Mouse (Mus musculus): ENCODE data around the gene Gls. TPM values are rescaled to one million over a fixed set of nuclear protein-coding genes. Genes with fewer than 3 reads are reported as not detected.

Gls gene
- polyA plus RNA-seq, 1 experiment from 2014 or later = 14.7 TPM

DNA sequence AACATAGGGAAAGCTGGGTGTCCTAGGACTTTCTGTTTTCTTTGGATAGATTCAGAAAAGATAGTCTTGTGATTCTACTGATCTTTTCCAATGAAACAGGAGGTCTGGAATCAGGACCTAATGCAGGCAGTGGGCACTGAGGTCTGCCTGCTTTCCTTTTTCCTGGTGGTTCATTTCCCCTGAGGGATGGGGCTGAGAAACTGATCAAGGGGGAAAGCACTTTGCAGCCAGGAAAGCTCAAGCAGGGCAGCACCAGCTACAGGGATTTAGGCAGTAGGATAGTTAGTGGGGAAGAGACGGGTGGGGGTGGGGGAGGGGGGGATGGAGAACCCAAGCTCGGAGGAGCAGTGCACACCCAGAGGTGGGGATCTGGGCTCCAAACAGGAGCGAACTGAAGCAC, 80.1 kb downstream of the Gls start:
- no peak overlapping the region for H3K4me2 ChIP-seq
- no peaks in the 10 kb centered on the region for H3K9me3 ChIP-seq
- ATAC-seq (ENCODE audit: extremely low read depth, insufficient number of reproducible peaks, low FRiP score, low TSS enrichment) = no peak
- peaks cover 39% of the 10 kb centered on the region for H3K4me1 ChIP-seq
- H3K27me3 ChIP-seq (replicated peaks) = no peaks in the 10 kb centered on the region
- no peak overlapping the region for H3K4me3 ChIP-seq
- H3K27ac ChIP-seq (replicated peaks) = peak overlapping the region; percentile 73
- H3K36me3 ChIP-seq = peaks cover 74% of the 10 kb centered on the region
- 44% methylated on average over 3 of the region's 3 CpGs for WGBS
- H3K9ac ChIP-seq = no peak overlapping the region

DNA sequence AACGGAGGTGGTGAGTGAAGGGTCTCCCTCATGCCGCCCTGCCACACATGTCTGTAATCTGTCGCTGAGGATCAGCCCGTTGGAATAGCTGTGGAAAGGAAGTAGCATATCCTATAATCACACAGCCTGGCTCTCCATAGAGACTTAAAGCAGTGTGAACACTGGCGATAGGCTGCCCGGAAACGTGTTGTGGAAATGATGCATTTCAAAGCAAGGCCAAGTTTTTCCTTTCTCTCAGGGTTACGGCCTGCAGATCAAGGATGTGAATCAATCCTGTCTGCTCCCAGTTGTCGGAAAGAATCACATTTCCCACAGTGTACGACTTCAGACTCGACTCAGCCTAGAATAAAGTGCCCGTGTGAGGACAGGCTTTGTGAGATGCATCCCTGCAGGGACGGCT, 80.7 kb downstream of the Gls start:
- Histone ChIP-seq H3K36me3 (peaks cover 72% of the 10 kb centered on the region), H3K4me2 (no peak overlapping the region), H3K27ac (replicated peaks) (peak overlapping the region; percentile 80), H3K9me3 (no peaks in the 10 kb centered on the region), H3K9ac (no peak overlapping the region), H3K27me3 (replicated peaks) (no peaks in the 10 kb centered on the region), H3K4me1 (peaks cover 44% of the 10 kb centered on the region), H3K4me3 (no peak overlapping the region)
- WGBS = 51% methylated on average over 13 of the region's 13 CpGs
- ATAC-seq (ENCODE audit: extremely low read depth, insufficient number of reproducible peaks, low FRiP score, low TSS enrichment) = peak; percentile 25; the same call in 1 of the 2 replicates

DNA sequence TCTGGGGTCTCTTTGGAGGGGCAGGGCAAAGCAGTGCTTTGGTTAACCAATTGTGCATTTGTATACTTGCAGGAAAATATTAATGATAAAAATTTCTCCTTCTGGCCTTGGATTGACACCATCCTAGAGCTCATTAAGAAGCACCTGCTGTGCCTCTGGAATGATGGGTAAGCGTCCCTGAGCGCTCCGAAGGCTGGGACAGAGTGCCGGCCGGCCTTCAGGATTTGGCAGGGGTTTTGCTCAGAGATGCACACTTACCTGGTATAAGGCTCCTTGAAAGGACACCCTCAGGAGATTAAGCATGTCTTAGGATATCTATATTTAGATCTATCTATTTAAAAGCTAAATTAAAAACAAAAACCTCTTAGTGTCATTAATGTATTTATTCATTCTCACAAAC, 81.9 kb downstream of the Gls start:
- Histone ChIP-seq H3K9me3 (no peaks in the 10 kb centered on the region), H3K27me3 (replicated peaks) (no peaks in the 10 kb centered on the region), H3K4me3 (no peak overlapping the region), H3K36me3 (peaks cover 60% of the 10 kb centered on the region), H3K27ac (replicated peaks) (peak overlapping the region; percentile 80), H3K4me1 (peaks cover 46% of the 10 kb centered on the region), H3K4me2 (no peak overlapping the region), H3K9ac (peak overlapping the region; percentile 52; the same call in 1 of the 2 replicates)
- 90% methylated on average over 5 of the region's 5 CpGs for WGBS
- ATAC-seq (ENCODE audit: extremely low read depth, insufficient number of reproducible peaks, low FRiP score, low TSS enrichment) = no peak

GRCm38 (mm10) chr1:52150676-52151075, 82.4 kb downstream of the Gls start:
- H3K36me3 ChIP-seq = peaks cover 55% of the 10 kb centered on the region
- 20% methylated on average over 11 of the region's 11 CpGs for WGBS
- no peak for ATAC-seq (ENCODE audit: extremely low read depth, insufficient number of reproducible peaks, low FRiP score, low TSS enrichment)
- H3K9me3 ChIP-seq = no peaks in the 10 kb centered on the region
- no peaks in the 10 kb centered on the region for H3K27me3 ChIP-seq (replicated peaks)
- no peak overlapping the region for H3K4me2 ChIP-seq
- no peak overlapping the region for H3K4me3 ChIP-seq
- H3K27ac ChIP-seq (replicated peaks) = peak overlapping the region; percentile 80
- H3K9ac ChIP-seq = peak overlapping the region; percentile 52; the same call in 1 of the 2 replicates
- peaks cover 46% of the 10 kb centered on the region for H3K4me1 ChIP-seq

GRCm38 (mm10) chr1:52149934-52150346, 83.1 kb downstream of the Gls start:
- Histone ChIP-seq H3K27me3 (replicated peaks) (no peaks in the 10 kb centered on the region), H3K27ac (replicated peaks) (peak overlapping the region; percentile 80), H3K9ac (no peak overlapping the region), H3K36me3 (peaks cover 53% of the 10 kb centered on the region), H3K4me2 (peak overlapping the region; percentile 13; the same call in 1 of the 2 replicates), H3K4me3 (no peak overlapping the region), H3K9me3 (no peaks in the 10 kb centered on the region), H3K4me1 (peaks cover 46% of the 10 kb centered on the region)
- WGBS = 40% methylated on average over 9 of the region's 9 CpGs
- ATAC-seq (ENCODE audit: extremely low read depth, insufficient number of reproducible peaks, low FRiP score, low TSS enrichment) = no peak

- Histone ChIP-seq H3K9ac (no peak overlapping the region), H3K9me3 (no peaks in the 10 kb centered on the region), H3K36me3 (peaks cover 52% of the 10 kb centered on the region), H3K27me3 (replicated peaks) (no peaks in the 10 kb centered on the region), H3K27ac (replicated peaks) (peak overlapping the region; percentile 80; the same call in 1 of the 2 replicates), H3K4me3 (no peak overlapping the region), H3K4me2 (no peak overlapping the region), H3K4me1 (peaks cover 46% of the 10 kb centered on the region)
- WGBS = 55% methylated on average over 7 of the region's 7 CpGs
- ATAC-seq (ENCODE audit: extremely low read depth, insufficient number of reproducible peaks, low FRiP score, low TSS enrichment) = no peak
Measured at GRCm38 (mm10) chr1:52148696-52149095, 84.3 kb downstream of the Gls start.

- 40% methylated on average over 7 of the region's 7 CpGs for WGBS
- peaks cover 54% of the 10 kb centered on the region for H3K36me3 ChIP-seq
- H3K4me1 ChIP-seq = peaks cover 50% of the 10 kb centered on the region
- no peak overlapping the region for H3K27ac ChIP-seq (replicated peaks)
- no peaks in the 10 kb centered on the region for H3K27me3 ChIP-seq (replicated peaks)
- H3K9ac ChIP-seq = no peak overlapping the region
- H3K4me2 ChIP-seq = no peak overlapping the region
- H3K9me3 ChIP-seq = no peaks in the 10 kb centered on the region
- no peak for ATAC-seq (ENCODE audit: extremely low read depth, insufficient number of reproducible peaks, low FRiP score, low TSS enrichment)
- H3K4me3 ChIP-seq = no peak overlapping the region
Measured at GRCm38 (mm10) chr1:52148178-52148577, 84.9 kb downstream of the Gls start.

- Histone ChIP-seq H3K36me3 (peaks cover 54% of the 10 kb centered on the region), H3K27me3 (replicated peaks) (no peaks in the 10 kb centered on the region), H3K9me3 (no peaks in the 10 kb centered on the region), H3K4me2 (no peak overlapping the region), H3K4me3 (no peak overlapping the region), H3K4me1 (peaks cover 54% of the 10 kb centered on the region), H3K27ac (replicated peaks) (no peak overlapping the region), H3K9ac (no peak overlapping the region)
- WGBS = 84% methylated on average over 2 of the region's 2 CpGs
- ATAC-seq (ENCODE audit: extremely low read depth, insufficient number of reproducible peaks, low FRiP score, low TSS enrichment) = no peak
Measured at GRCm38 (mm10) chr1:52147431-52147830, 85.6 kb downstream of the Gls start.

GRCm38 (mm10) chr1:52146214-52146970, 86.6 kb downstream of the Gls start:
- no peak overlapping the region for H3K4me3 ChIP-seq
- H3K27ac ChIP-seq (replicated peaks) = no peak overlapping the region; the same call in 1 of the 2 replicates
- H3K36me3 ChIP-seq = peaks cover 43% of the 10 kb centered on the region
- 51% methylated on average over 12 of the region's 12 CpGs for WGBS
- no peak overlapping the region for H3K9ac ChIP-seq
- peaks cover 57% of the 10 kb centered on the region for H3K4me1 ChIP-seq
- no peaks in the 10 kb centered on the region for H3K9me3 ChIP-seq
- H3K27me3 ChIP-seq (replicated peaks) = no peaks in the 10 kb centered on the region
- no peak overlapping the region for H3K4me2 ChIP-seq
- ATAC-seq (ENCODE audit: extremely low read depth, insufficient number of reproducible peaks, low FRiP score, low TSS enrichment) = no peak

DNA sequence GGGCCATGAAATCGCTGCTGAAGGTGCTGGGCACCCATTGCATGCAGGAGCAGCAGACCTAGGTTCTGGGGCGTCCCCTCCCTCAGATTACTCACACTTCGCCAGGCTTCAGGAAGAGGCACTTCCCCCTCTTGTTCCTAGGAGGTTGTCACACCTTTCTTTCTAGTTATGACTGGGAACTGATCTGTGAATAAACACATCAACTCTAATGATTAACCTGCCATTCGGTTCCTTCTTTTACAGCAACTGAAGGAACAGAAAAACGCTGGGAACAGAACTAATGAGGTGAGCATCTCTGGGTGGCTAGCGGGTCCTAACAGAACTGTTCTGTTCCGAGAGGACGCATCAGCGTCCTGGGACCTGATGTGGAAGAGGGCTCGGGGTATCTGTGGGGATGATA, 88.1 kb downstream of the Gls start:
- Histone ChIP-seq H3K27me3 (replicated peaks) (no peaks in the 10 kb centered on the region), H3K4me1 (peaks cover 45% of the 10 kb centered on the region), H3K9me3 (no peaks in the 10 kb centered on the region), H3K27ac (replicated peaks) (peak overlapping the region; percentile 5; the same call in 1 of the 2 replicates), H3K9ac (no peak overlapping the region), H3K36me3 (peaks cover 44% of the 10 kb centered on the region), H3K4me3 (no peak overlapping the region), H3K4me2 (no peak overlapping the region)
- WGBS = 80% methylated on average over 10 of the region's 10 CpGs
- no peak for ATAC-seq (ENCODE audit: extremely low read depth, insufficient number of reproducible peaks, low FRiP score, low TSS enrichment)

DNA sequence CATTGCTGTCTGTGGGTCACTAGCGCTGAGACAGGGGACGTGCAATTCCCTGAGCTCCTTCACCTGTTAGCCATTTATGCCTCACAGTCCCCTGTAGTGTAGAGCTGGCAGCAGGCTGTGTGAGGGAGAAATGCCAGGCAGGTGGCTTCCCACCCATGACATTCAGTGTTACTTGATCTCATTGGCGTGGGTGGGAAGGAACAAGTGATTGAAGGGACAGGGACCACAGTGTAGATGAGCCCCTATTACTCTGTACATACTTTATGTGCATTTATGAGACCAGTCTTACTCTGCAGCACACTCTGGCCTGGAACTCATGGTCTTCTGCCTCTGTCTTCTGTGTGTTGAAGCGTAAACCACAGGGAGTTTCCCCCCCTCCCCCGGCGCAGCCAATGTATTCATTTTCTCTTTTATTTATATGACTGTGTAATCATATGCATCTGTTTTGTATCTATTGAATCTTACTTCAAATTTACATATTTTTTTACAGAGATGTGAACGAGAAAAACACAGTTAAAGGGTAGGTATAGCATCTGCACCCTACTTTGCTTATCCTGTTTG, 89.4 kb downstream of the Gls start:
- no peak for ATAC-seq (ENCODE audit: extremely low read depth, insufficient number of reproducible peaks, low FRiP score, low TSS enrichment)
- no peaks in the 10 kb centered on the region for H3K27me3 ChIP-seq (replicated peaks)
- H3K9me3 ChIP-seq = no peaks in the 10 kb centered on the region
- peaks cover 32% of the 10 kb centered on the region for H3K4me1 ChIP-seq
- H3K36me3 ChIP-seq = peaks cover 48% of the 10 kb centered on the region
- no peak overlapping the region for H3K4me3 ChIP-seq
- no peak overlapping the region for H3K27ac ChIP-seq (replicated peaks)
- H3K4me2 ChIP-seq = no peak overlapping the region
- WGBS = 78% methylated on average over 7 of the region's 7 CpGs
- no peak overlapping the region for H3K9ac ChIP-seq
